Mouse (Mus musculus) heart, postnatal 25 days (tissue): Measurements from ENCODE around the gene Rac3. TPM values are rescaled to one million over a fixed set of nuclear protein-coding genes. Genes with fewer than 3 reads are reported as not detected.
"Not testable (repeated sequence)": the region's sequence is repeated elsewhere in the genome, so short reads cannot be mapped to it uniquely, and the experiment has no call there.

ENCODE experiments used
- DNase-seq: peaks from one replicate; pipeline ENCODE4 v3.0.0; 2022; ENCODE audit warnings: low spot score
- intact Hi-C: fragments of 180-260 bp; cut with DNase I; formaldehyde crosslinking; loops from one replicate; pipeline ENCODE4 v1.15.1; 2025
- total RNA-seq, 2 experiments: library from RNA; stranded (reverse); gene quantifications; 2 replicates each; pipeline ENCODE4 v1.2.3; 2021

The Rac3 gene
- total RNA-seq, 2 experiments from 2014 or later: 1.2 to 1.8 TPM

DNA sequence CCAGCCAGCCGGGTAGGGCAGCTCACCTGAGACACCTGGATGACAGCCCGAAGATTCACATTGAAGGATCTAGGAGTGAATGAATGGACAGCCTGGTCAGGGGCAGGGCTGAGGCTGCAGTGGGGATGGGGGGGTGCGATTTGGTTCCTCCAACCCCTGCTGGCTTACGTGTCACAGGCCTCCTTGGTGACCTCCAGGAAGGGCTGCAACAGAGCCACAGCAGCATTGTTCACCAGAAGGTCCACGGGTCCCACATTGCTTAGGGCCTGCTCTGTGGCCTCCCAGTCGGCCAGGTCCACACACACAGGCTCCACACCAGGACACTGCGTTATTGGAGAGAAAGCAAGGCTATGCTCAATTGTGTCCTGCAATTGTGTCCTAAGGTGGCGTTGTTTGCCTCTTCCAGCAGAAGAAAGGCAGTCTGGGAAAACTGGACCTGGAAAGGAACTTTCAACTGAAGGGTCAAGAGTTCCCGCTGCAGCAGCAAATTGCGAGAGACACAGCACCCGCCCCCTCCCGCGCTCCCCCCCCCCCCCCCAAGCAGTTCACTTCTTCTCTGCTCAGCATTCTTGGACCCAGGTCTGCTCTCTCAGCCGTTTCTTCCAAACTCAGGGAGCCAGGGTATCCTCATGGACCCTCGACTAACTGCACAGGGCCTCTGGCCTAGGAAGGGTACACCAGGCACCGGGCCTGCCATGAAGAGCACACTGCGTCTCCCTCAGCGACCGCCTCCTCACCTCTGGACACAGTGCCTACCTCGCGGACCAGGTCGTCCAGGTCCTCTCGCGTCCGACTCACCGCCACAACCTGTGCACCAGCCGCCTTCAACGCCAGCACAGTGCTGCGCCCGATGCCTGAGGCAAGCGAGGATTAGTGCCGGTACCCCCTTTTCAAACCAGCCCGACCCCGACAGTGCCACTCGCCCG lies 5.2 kb downstream of the Rac3 start:
- intact Hi-C loops: no loop called here
- no peak for DNase-seq

DNA sequence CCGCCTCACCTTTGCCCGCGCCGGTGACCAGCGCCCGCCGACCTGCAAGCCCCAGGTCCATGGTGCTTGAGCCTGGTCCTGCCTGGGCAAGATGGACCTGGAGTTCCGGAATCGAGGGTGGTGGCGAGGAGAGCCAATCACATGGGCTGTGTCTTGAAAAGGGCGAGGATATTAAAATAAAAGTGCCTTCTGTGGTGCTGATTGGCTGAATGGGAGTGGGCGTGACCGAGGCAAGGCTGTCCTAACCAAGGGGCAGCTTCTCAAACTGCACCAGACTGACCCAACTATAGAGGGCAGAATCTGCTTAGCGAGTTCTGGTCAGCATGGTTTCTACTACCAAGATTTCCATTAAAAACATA lies 5.9 kb downstream of the Rac3 start, which contains the start of gene Dcxr:
Dcxr (minus strand) TSS at position 113 of the 359 bp plus-strand sequence.
- intact Hi-C loops: no loop called here
- DNase-seq: peak; percentile 86

DNA sequence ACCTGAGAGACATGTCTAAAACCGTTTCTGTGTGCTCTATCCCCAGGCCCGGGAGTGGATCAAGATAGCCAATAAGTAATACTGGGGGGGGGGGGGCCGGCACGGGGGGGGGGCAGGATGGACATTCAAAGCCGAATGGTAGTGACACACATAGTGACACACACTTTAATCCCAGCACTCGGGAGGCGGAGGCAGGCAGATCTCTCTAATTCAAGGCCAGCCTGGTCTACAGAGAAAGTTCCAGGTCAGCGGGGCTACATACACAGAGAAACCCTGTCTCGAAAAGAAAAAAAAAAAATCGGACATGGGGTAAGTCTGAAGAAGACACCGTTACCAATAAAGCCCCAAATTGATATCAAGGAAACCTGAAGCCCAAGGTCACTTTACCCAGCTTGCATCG lies 6.3 kb downstream of the Rac3 start:
- intact Hi-C loops: no loop called here
- no peak for DNase-seq

- no peak for DNase-seq
- intact Hi-C loops: no loop called here
Observed at GRCm38 (mm10) chr11:120728530-120729240, 7.4 kb downstream of the Rac3 start.

GRCm38 (mm10) chr11:120729432-120730050 lies 8.3 kb downstream of the Rac3 start:
- peak; percentile 2 for DNase-seq
- intact Hi-C loops: not testable (repeated sequence)

- no peak for DNase-seq
- intact Hi-C loops: no loop called here
Observed at GRCm38 (mm10) chr11:120730331-120730870, 9.1 kb downstream of the Rac3 start.

GRCm38 (mm10) chr11:120731395-120731794 lies 10.1 kb downstream of the Rac3 start:
- no peak for DNase-seq
- intact Hi-C loops: no loop called here

- no peak for DNase-seq
- intact Hi-C loops: no loop called here
Observed at GRCm38 (mm10) chr11:120731858-120732680, 10.8 kb downstream of the Rac3 start, which contains the start of gene Cbr2. Gene Cbr2 (minus strand): TSS chr11:120732114.

- intact Hi-C loops: no loop called here
- peak; percentile 46 for DNase-seq
Observed at GRCm38 (mm10) chr11:120733521-120733920, 12.3 kb downstream of the Rac3 start.

GRCm38 (mm10) chr11:120736424-120736823 lies 15.2 kb downstream of the Rac3 start:
- intact Hi-C loops: no loop called here
- no peak for DNase-seq

DNA sequence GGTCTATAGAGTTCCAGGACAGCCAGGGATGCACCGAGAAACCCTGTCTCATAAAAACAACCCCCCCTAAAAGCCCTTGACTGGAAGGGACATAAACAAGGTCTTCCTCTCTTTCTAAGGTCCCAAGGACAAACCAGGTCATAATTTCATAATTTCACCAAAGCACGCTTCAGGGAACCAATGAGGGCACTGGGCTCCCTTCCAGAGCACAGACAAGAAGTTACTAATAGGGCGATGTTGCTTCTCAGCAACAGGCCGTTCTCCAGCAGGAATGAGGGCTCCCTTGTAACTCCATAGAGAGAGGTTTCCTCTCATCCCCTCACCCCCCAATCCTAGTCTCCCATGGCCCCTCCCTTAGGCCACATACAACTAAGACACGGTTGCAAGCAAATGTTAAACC lies 19.7 kb downstream of the Rac3 start:
- intact Hi-C loops: no loop called here
- DNase-seq: no peak

- DNase-seq: no peak
- intact Hi-C loops: no loop called here
Observed at GRCm38 (mm10) chr11:120744121-120744701, 22.9 kb downstream of the Rac3 start.

DNA sequence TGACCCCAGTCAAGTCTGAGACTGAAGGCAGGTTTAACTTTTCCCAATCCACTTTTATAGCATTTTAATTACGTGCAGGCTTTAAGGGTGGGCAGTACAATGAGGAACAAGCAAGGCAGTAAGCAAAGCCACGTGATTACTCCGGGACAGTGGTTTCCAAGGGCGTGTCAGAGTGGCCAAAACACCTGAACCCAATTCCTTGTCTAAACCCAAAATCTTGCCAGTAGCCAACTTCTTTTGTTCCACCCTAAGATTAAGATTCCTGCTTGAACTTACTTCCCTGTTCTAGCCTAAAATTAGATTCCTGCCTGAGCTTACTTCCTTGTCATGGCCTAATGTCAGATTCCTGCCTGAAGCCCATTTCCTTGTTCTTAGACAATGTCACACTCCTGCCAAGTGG lies 26.7 kb downstream of the Rac3 start:
- DNase-seq: no peak
- intact Hi-C loops: no loop called here

DNA sequence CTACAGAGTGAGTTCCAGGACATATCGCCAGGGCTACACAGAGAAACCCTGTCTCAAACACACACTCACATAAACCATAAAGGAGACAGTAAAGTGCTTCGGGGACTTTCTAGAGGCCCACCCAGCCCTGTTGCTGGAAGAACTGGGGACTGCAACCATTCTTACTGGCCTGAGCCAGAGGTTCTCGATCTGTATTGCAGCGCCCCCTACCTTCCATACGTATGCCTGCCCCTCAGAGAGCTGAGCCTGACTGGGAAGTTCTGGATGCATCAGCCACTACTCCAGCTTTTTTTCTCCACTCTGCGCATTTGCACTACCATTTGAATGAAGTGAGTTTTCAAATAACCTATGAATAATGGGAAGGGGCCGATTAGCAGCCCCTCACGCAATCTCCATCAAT lies 28.2 kb downstream of the Rac3 start:
- no peak for DNase-seq
- intact Hi-C loops: no loop called here

- intact Hi-C loops: no loop called here
- DNase-seq: no peak
Observed at GRCm38 (mm10) chr11:120751606-120752005, 30.3 kb downstream of the Rac3 start.

- intact Hi-C loops: no loop called here
Observed at GRCm38 (mm10) chr11:120760236-120760635, 39.0 kb downstream of the Rac3 start.

GRCm38 (mm10) chr11:120761811-120762671 lies 40.8 kb downstream of the Rac3 start:
- intact Hi-C loops: no loop called here
- no peak for DNase-seq

More at GRCm38 (mm10) chr11:120760236-120760635, 39.0 kb downstream of the Rac3 start:
- no peak for DNase-seq

GRCm38 (mm10) chr11:120762672-120763041 lies 41.4 kb downstream of the Rac3 start, which contains the start of gene Hmga1b:
Gene Hmga1b (plus strand): TSS chr11:120762794.
- DNase-seq, intact Hi-C loops: not testable (repeated sequence)
